Mouse (Mus musculus): Measurements from ENCODE around the gene Klhl11. TPM values are rescaled to one million over a fixed set of nuclear protein-coding genes. Genes with fewer than 3 reads are reported as not detected.
A peak's percentile ranks its signal among the peaks of the same experiment; 100 is the strongest.

The Klhl11 gene
- polyA plus RNA-seq, 1 experiment from 2014 or later: 3.6 TPM

- 61% methylated on average over 1 of the region's 1 CpGs for WGBS (ENCODE audit: insufficient replicate concordance)
- peaks cover 41% of the 10 kb centered on the region for H3K36me3 ChIP-seq
- peak overlapping the region; percentile 27 for H3K4me2 ChIP-seq
- H3K4me3 ChIP-seq: no peak overlapping the region
- ATAC-seq: peak; percentile 77
- no peaks in the 10 kb centered on the region for H3K27me3 ChIP-seq (replicated peaks)
- no peaks in the 10 kb centered on the region for H3K9me3 ChIP-seq (replicated peaks)
- H3K27ac ChIP-seq: peak overlapping the region; percentile 54; the same call in 1 of the 2 replicates
- peaks cover 40% of the 10 kb centered on the region for H3K4me1 ChIP-seq
- 0 out of 2 replicates have a peak overlapping the region, but pooled peaks have one; percentile 15 for H3K9ac ChIP-seq
Observed at GRCm38 (mm10) chr11:100465229-100465792, 7.2 kb downstream of the Klhl11 start.

- Histone ChIP-seq H3K4me2 (no peak overlapping the region), H3K9ac (no peak overlapping the region), H3K4me3 (no peak overlapping the region), H3K36me3 (peaks cover 53% of the 10 kb centered on the region), H3K27ac (no peak overlapping the region), H3K27me3 (replicated peaks) (no peaks in the 10 kb centered on the region), H3K4me1 (peaks cover 24% of the 10 kb centered on the region), H3K9me3 (replicated peaks) (no peaks in the 10 kb centered on the region)
- no peak for ATAC-seq
- 89% methylated on average over 10 of the region's 10 CpGs for WGBS (ENCODE audit: insufficient replicate concordance)
Observed at GRCm38 (mm10) chr11:100462699-100463098, 9.8 kb downstream of the Klhl11 start.

GRCm38 (mm10) chr11:100457711-100458110, 14.8 kb downstream of the Klhl11 start:
- 78% methylated on average over 5 of the region's 5 CpGs for WGBS (ENCODE audit: insufficient replicate concordance)
- Histone ChIP-seq H3K9ac (no peak overlapping the region), H3K9me3 (replicated peaks) (no peaks in the 10 kb centered on the region), H3K36me3 (peaks cover 43% of the 10 kb centered on the region), H3K4me1 (no peaks in the 10 kb centered on the region), H3K4me2 (no peak overlapping the region), H3K27ac (no peak overlapping the region), H3K4me3 (no peak overlapping the region), H3K27me3 (replicated peaks) (no peaks in the 10 kb centered on the region)
- ATAC-seq: no peak

- H3K27me3 ChIP-seq (replicated peaks): no peaks in the 10 kb centered on the region
- ATAC-seq: no peak
Observed at GRCm38 (mm10) chr11:100457247-100457646, 15.3 kb downstream of the Klhl11 start.

GRCm38 (mm10) chr11:100442625-100443024, 29.9 kb downstream of the Klhl11 start:
- Histone ChIP-seq H3K4me1 (peaks cover 29% of the 10 kb centered on the region), H3K27ac (no peak overlapping the region), H3K4me2 (no peak overlapping the region), H3K36me3 (peaks cover 2% of the 10 kb centered on the region), H3K27me3 (replicated peaks) (no peaks in the 10 kb centered on the region), H3K4me3 (no peak overlapping the region), H3K9me3 (replicated peaks) (no peaks in the 10 kb centered on the region), H3K9ac (no peak overlapping the region)
- no peak for ATAC-seq
- 76% methylated on average over 6 of the region's 6 CpGs for WGBS (ENCODE audit: insufficient replicate concordance)

More at GRCm38 (mm10) chr11:100457247-100457646, 15.3 kb downstream of the Klhl11 start:
- H3K9ac ChIP-seq: no peak overlapping the region
- H3K27ac ChIP-seq: no peak overlapping the region
- H3K36me3 ChIP-seq: peaks cover 38% of the 10 kb centered on the region
- H3K4me3 ChIP-seq: no peak overlapping the region
- no peak overlapping the region for H3K4me2 ChIP-seq
- H3K9me3 ChIP-seq (replicated peaks): no peaks in the 10 kb centered on the region
- whole genome bisulfite sequencing (ENCODE audit: insufficient replicate concordance): 75% methylated on average over 4 of the region's 4 CpGs
- no peaks in the 10 kb centered on the region for H3K4me1 ChIP-seq

- H3K27ac ChIP-seq: peak within 1 kb of the TSS; percentile 57
- peaks cover 29% of the 10 kb centered on the region for H3K4me1 ChIP-seq
- H3K9ac ChIP-seq: peak within 1 kb of the TSS; percentile 85
- H3K9me3 ChIP-seq (replicated peaks): no peaks in the 10 kb centered on the region
- 76% methylated on average over 8 of the region's 8 CpGs for WGBS (ENCODE audit: insufficient replicate concordance)
- peaks cover 8% of the 10 kb centered on the region for H3K36me3 ChIP-seq
- peak within 1 kb of the TSS; percentile 98 for H3K4me2 ChIP-seq
- no peak for ATAC-seq
- H3K27me3 ChIP-seq (replicated peaks): no peaks in the 10 kb centered on the region
- peak within 1 kb of the TSS; percentile 75 for H3K4me3 ChIP-seq
Observed at GRCm38 (mm10) chr11:100441797-100442196, 30.7 kb downstream of the Klhl11 start, which contains the start of the genes Nt5c3b and Klhl10. Nt5c3b (minus strand) TSS chr11:100441808. Klhl10 (plus strand) TSS chr11:100441917.

GRCm38 (mm10) chr11:100440691-100441522, 31.6 kb downstream of the Klhl11 start:
- H3K4me3 ChIP-seq: peak overlapping the region; percentile 75
- peak overlapping the region; percentile 85 for H3K9ac ChIP-seq
- ATAC-seq: peak; percentile 93
- no peaks in the 10 kb centered on the region for H3K27me3 ChIP-seq (replicated peaks)
- H3K4me2 ChIP-seq: peak overlapping the region; percentile 98
- peaks cover 17% of the 10 kb centered on the region for H3K36me3 ChIP-seq
- H3K9me3 ChIP-seq (replicated peaks): no peaks in the 10 kb centered on the region
- WGBS (ENCODE audit: insufficient replicate concordance): 4% methylated on average over 52 of the region's 52 CpGs
- peaks cover 29% of the 10 kb centered on the region for H3K4me1 ChIP-seq
- peak overlapping the region; percentile 57 for H3K27ac ChIP-seq

GRCm38 (mm10) chr11:100437901-100438300, 34.6 kb downstream of the Klhl11 start:
- no peak overlapping the region for H3K4me3 ChIP-seq
- 71% methylated on average over 1 of the region's 1 CpGs for WGBS (ENCODE audit: insufficient replicate concordance)
- peaks cover 29% of the 10 kb centered on the region for H3K4me1 ChIP-seq
- H3K27me3 ChIP-seq (replicated peaks): no peaks in the 10 kb centered on the region
- H3K9me3 ChIP-seq (replicated peaks): no peaks in the 10 kb centered on the region
- H3K9ac ChIP-seq: no peak overlapping the region
- peaks cover 33% of the 10 kb centered on the region for H3K36me3 ChIP-seq
- H3K27ac ChIP-seq: no peak overlapping the region
- no peak for ATAC-seq
- no peak overlapping the region for H3K4me2 ChIP-seq

- Histone ChIP-seq H3K4me3 (no peak overlapping the region), H3K36me3 (peaks cover 40% of the 10 kb centered on the region), H3K4me2 (no peak overlapping the region), H3K9me3 (replicated peaks) (no peaks in the 10 kb centered on the region), H3K27me3 (replicated peaks) (no peaks in the 10 kb centered on the region), H3K27ac (no peak overlapping the region), H3K9ac (no peak overlapping the region), H3K4me1 (peaks cover 21% of the 10 kb centered on the region)
- 78% methylated on average over 9 of the region's 9 CpGs for WGBS (ENCODE audit: insufficient replicate concordance)
- ATAC-seq: no peak
Observed at GRCm38 (mm10) chr11:100435678-100436246, 36.8 kb downstream of the Klhl11 start.

GRCm38 (mm10) chr11:100432002-100432401, 40.5 kb downstream of the Klhl11 start:
- Histone ChIP-seq H3K36me3 (peaks cover 44% of the 10 kb centered on the region), H3K4me1 (peaks cover 5% of the 10 kb centered on the region; the same call in 1 of the 2 replicates), H3K9ac (no peak overlapping the region), H3K9me3 (replicated peaks) (no peaks in the 10 kb centered on the region), H3K27me3 (replicated peaks) (no peaks in the 10 kb centered on the region), H3K4me2 (no peak overlapping the region), H3K4me3 (no peak overlapping the region), H3K27ac (no peak overlapping the region)
- 69% methylated on average over 5 of the region's 5 CpGs for WGBS (ENCODE audit: insufficient replicate concordance)
- ATAC-seq: no peak

- no peaks in the 10 kb centered on the region for H3K9me3 ChIP-seq (replicated peaks)
- H3K4me3 ChIP-seq: no peak overlapping the region
- no peak overlapping the region for H3K4me2 ChIP-seq
- no peaks in the 10 kb centered on the region for H3K27me3 ChIP-seq (replicated peaks)
- H3K4me1 ChIP-seq: peaks cover 18% of the 10 kb centered on the region
- H3K36me3 ChIP-seq: peaks cover 26% of the 10 kb centered on the region
- no peak overlapping the region for H3K9ac ChIP-seq
- no peak for ATAC-seq
- H3K27ac ChIP-seq: no peak overlapping the region
- WGBS (ENCODE audit: insufficient replicate concordance): 86% methylated on average over 7 of the region's 7 CpGs
Observed at GRCm38 (mm10) chr11:100430052-100430451, 42.5 kb downstream of the Klhl11 start.

Data from liver, embryonic 12.5 days (tissue).